Mouse (Mus musculus): ENCODE measurements around the gene Zfp14.
A peak's percentile ranks its signal among the peaks of the same experiment; 100 is the strongest.

The Zfp14 gene

DNA sequence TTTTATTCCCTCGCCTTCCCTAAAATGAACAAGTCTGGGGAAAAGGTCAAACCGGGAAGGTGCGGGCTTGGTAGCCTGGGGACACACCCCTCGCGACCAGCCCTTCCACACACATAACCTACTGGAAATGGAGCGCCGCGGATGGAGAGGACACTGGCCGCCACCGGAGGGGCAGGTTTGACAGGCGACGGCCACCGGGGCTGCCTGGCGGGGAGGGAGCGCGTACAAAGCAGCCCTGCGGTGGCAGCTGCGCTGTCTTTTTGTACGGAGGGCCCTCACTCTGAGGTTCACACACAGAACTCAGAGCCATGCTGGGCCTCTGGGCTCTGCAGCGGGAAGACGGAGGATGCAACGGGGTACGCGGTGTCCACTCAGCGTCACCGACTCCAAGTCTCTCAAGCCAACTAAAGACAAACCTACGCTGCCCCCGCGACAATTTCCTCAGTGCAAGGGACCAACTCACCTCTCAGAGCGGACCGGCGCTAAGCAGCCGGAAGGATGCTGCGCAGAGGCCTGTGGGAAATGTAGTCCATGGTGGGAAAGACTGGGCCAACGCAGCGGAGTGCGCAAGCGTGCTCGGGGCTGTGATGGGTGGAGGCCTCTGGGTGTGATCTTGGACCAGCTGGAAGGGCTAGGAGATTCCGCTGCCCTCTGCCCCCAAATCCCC, at the start of gene Zfp14:
Zfp14 (minus strand) TSS at position 499 of the 667 bp plus-strand sequence.
- ATAC-seq (ENCODE audit: insufficient number of reproducible peaks, low FRiP score, low TSS enrichment): peak; percentile 99

DNA sequence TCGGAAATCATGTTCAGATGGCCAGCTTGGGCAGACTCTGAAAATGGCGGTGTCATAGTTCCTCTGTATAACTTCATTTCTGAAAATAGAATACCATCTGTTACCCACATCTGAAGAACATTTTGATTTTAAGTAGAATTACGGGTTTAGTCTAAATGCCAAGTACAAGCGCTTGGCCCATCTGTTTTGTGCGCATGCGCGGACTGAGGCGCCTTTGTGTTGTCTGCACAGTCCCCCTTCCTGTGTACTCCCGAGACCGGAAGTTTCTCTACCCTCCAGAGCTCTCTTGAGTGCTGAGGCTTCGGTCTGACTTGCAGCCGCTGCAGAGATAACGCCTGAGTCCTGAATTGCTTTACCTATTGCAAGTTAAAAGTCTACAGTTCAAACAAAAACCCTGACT, 48.1 kb upstream of the Zfp14 start:
- no peak for ATAC-seq (ENCODE audit: insufficient number of reproducible peaks, low FRiP score, low TSS enrichment)

DNA sequence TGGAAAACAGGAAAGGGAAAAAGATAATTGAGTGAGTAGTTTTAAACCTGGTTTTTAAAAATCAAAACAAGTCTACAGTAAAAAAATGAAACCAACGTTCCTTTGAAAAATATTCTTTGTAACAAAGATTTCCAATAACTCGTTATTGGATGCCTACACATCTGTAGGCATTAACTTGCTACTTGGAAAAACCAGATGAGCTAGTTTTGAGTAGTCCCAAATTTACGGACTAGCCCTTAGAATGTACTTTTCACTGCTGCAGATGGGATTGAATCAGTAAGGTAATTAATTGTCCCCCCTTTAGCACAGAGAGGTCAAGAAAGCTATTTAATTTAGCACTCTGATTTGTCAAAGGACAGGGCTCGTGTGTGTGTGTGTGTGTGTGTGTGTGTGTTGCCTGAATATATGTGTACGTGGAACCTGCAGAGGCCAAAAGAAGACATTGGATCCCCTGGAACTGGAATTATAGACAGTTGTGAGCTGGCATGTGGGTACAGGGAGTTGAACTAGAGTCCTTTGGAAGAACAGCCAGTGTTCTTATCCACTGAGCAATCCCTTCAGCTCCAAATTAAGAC, 44.5 kb upstream of the Zfp14 start:
- no peak for ATAC-seq (ENCODE audit: insufficient number of reproducible peaks, low FRiP score, low TSS enrichment)

DNA sequence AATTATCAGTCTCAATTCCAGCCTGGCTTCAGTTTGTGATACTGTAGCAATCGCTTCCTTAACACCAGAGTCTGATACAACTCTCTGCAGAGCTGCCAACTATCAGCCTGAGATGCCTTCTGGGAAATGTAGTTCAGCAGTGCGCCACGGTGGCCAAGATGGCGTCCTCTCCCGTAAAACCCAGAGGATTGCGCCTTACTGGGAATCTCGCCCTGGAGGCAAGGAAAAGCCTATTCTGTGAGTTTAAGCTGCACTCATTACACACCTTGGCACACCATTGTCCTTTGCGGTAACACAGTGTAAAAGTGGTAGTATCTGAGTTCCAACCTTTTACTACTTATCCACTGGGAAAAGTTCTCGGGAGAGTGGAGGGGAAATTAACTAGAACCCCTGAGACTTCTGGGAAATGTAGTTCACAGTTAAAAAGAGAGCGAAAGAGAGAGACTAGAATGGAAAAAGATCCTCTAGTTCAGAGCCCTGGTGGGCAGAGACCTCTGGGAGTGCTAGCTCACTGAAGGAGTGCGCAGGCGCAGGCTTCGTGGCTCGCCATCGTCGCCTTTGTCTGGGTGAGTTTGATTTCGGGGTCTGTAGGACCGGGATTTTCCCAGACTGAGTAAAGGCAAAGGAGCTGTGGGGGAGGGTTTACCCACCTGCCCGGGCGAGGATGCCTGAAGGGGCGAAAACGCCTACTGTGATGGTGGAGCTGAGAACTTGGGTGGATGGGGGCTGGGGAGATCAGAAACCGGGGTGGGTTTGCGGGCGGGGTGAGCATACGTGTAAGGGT, 43.7 kb upstream of the Zfp14 start, which contains the start of gene Zfp260:
Zfp260 (plus strand) TSS at position 132 of the 784 bp plus-strand sequence.
- ATAC-seq (ENCODE audit: insufficient number of reproducible peaks, low FRiP score, low TSS enrichment): peak; percentile 74

DNA sequence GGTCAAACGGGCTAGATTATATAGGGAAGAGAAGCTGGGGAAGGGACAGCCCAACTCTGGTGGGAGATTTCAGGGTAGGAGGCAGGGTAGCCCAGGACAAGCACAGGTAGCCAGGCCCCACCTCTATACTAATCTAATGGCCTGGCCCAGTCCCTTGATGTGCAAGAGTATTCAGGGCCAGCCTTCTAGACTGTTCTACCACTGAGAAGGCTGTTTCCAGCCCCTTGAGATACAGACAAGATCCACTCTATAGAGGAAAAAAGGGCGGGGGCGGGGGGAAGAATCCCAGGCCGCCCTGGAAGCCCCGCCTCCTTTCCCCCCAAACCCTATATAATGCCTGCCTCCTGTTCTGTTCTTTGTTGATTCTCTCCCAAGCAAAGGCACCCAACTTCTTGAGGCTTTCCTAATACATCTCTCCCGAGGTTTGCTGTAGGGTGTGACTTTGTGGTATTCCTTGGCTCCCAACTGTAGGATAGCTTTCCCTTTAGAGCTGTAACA, 42.8 kb upstream of the Zfp14 start:
- ATAC-seq (ENCODE audit: insufficient number of reproducible peaks, low FRiP score, low TSS enrichment): no peak

DNA sequence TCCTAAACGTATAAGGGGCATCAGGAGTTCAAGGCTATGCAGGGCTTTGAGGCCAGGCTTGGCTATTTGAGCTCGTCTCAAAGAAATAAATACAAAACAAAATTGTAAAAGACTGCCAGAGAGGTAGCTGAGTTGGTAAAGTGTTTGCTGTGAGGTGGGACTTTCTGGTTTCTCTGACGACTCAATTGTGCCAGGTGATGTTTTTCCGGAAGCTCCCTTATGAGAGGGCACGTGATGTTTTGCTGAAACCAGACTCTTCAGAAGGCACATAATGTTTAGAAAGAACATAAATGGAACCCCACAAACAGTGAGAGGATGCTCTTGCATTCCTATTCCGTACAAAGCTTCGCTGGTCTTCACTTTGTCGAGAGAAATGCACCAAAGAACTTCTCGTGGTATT, 41.5 kb upstream of the Zfp14 start:
- no peak for ATAC-seq (ENCODE audit: insufficient number of reproducible peaks, low FRiP score, low TSS enrichment)

DNA sequence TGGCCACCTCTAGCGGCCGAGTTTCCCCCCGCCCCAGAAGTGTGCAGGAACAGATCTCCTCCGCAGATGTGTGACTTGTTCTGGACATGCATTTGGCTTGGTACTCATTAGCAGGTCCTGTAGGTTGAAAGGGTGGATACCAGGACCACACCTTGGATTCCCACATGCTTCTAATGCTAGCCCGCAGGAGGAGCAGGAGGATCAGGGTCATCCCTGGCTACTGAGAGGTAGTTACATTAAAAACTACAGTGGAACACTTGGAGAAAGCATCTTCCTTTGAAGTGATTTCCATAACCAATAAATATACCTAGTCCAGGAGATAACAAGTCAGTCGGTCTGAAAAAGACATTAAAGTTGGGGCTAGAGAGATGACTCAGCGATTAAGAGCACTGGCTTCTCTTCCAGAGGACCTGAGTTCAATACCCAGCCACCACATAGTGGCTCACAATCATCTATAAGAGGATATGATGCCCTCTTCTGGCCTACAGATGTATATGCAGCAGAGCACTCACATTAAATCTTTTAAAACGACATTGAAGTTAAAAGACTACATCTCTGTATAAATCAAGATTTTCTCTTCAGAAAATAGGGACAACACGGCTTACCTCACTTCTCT, 39.9 kb upstream of the Zfp14 start:
- no peak for ATAC-seq (ENCODE audit: insufficient number of reproducible peaks, low FRiP score, low TSS enrichment)

DNA sequence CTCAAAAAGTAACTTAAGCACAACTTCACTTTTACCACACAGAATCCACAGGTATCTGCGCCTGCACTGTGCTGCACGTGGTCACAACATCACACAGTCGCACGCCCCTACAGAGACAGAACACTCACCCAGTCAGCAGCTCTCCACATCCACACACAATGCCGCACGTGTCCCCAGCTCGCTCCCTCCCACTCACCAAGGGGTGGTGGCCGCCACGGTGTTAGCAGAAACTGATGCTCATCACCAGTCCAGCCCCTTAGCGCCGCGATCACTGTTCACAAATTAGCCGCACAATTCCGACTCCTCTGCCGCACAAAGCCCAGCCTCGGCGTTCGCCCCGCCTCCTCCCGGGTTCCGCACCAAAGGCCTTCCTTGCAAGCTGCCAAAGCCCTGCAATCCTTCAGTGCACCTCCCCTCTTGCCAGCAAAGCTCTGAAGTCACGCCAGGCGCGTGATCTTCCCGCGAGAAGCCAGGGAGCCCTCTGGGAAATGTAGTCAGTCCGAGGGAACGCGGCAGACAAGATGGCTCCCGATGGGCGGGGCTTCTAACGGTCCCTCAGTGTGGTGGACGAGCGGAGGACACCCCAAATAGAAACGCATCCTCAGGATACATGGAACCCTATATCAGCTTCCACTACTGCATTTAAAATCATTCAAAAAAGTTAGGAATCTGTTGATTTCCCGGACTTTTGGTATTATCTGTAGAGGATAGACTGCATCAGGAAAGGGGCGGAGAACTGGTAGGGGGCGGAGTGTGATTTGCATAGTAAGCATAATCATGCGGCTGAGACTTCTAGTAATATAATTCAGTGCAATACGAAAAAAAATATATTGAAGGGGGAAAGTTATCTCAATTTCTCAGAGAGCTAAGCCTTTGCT, 39.2 kb upstream of the Zfp14 start, which contains the start of the genes Gm26920 and Zfp566:
Gm26920 (minus strand) TSS at position 319 of the 878 bp plus-strand sequence.
Zfp566 (minus strand) TSS at position 436 of the 878 bp plus-strand sequence.
- peak; percentile 91 for ATAC-seq (ENCODE audit: insufficient number of reproducible peaks, low FRiP score, low TSS enrichment)

DNA sequence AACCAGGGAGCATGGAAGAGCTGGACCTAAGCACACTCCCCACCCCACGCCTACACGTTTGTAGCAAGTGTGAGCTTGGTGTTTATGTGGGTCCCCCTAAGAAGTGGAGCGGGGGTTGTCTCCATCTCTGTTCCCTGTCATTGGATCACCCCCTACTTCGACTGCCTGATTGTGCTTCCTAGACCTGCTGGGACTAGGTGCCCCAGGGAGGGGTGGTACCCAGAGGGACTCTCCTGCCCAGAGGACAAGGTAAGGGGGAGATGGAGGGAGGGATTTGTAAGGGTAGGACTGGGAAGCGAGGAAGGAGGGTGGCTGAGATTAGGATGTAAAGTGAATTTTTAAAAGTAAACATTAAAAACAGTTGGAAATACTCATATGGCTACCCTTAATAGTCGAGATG, 38.2 kb upstream of the Zfp14 start:
- no peak for ATAC-seq (ENCODE audit: insufficient number of reproducible peaks, low FRiP score, low TSS enrichment)

DNA sequence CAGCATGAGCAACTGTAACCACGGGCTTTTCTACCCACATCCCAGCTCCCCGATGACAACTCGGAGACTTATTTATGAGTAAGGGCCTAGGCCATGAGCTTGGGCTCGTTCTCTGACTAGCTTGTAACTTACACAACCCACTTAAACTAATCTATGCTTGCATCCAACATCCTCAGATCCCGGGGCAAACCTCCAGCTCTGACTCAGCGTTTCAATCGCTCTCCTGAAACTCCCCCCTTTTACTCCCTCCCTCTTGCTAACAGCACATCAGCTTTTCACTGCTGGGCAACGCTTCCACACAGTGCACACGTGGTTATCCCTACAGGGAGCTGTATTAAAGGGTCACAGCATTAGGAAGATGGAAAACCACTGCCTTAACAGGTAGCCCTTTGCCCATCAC, 35.3 kb upstream of the Zfp14 start:
- no peak for ATAC-seq (ENCODE audit: insufficient number of reproducible peaks, low FRiP score, low TSS enrichment)

DNA sequence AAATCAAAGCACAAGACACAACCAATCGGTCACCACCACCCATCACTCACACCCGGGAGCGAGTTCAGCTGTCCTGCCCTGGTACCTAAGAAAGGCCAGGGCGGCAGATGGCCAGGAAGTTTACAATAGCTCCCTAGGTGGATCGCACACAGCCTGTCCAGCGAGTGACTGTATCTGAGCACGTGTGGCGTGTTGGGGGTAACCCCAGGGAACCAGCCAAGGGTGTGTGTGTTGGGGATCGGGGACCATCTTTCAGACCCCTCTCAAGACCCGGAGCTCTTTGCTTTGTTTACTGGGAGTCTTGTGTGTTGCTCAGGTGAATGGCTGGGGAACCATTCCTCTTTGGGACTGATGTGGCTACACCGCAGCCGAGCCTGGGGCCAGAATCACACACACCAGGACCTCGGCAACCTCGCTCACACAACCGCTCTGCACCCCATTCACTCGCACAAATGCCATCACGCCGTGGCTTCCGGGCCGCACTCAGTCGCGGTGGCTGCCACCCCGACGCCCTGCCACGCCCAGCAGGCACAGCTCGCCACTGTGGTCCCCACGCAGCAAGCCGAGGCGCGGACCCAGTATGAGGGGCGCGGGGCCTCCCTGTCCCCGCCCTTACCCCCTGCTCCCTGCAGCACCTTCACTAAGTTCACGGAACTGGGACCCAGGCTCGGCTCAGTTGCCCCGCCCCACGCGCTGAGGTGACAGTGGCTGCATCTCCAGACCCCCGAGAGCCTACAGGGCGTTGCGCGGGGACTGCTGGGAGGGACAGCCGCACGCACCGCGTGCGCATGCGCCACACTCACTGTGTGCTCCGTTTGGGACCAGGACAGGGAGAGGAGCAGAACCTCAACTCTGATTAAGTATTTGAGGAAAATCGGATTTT, 21.2 kb upstream of the Zfp14 start, which contains the start of gene Zfp82:
Zfp82 (minus strand) TSS at position 755 of the 883 bp plus-strand sequence.
- peak; percentile 88; the same call in 1 of the 2 replicates for ATAC-seq (ENCODE audit: insufficient number of reproducible peaks, low FRiP score, low TSS enrichment)

DNA sequence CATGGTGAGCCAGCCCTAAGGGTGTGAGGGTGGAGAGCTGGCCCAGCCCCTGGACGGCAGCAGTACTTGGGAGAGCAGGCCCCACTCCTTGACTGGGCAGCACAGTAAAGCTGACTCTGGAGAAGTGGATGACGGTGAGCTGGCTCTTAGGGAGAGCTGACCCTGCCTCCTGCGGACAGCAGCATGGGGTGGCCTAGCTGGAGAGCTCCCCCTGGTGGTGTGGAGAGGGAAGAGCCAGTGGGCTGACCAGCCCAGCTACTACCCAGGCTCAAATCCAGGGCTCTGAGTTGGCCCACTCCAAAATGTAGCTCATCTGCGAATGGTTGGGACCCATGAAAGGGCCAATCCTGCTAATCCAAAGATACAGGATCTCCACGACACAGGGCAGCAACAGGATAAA, 13.4 kb upstream of the Zfp14 start:
- no peak for ATAC-seq (ENCODE audit: insufficient number of reproducible peaks, low FRiP score, low TSS enrichment)

DNA sequence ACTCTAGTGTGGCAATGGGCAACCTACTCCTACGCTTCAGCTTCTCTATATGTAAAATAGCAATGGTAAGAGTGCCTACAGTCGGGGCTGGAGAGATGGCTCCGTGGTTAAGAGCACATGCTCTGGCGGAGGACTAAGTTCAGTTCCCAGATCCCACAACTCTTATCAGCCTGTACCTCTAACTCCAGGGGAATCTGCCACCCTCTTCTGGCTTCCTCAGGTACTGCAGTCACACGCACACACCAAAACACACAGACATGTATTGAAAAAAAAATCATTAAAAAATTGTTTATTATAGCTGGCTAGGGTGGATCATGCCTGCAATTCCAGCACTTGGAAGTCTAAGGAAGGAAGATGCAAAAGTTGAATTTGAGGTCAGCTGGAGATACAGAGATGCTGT, 11.3 kb upstream of the Zfp14 start:
- no peak for ATAC-seq (ENCODE audit: insufficient number of reproducible peaks, low FRiP score, low TSS enrichment)

DNA sequence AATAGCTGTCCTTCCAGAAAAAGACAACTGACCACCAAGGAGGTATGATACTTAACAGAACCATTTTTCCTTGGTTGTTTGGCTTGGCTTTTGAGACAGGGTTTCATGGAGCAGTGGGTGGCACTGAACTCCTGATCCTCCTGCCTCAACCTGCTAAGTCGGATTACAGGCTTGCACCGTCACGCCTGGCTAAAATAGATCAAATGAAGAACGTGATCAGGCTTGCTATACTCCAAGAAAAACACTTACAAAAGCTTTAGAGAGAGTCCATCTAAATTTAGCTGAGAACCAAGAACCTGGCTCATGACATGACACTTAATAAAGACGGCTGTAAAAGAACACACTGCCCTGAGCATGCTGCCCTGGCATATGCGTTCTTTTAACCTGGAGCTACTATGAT, 9.2 kb upstream of the Zfp14 start:
- no peak for ATAC-seq (ENCODE audit: insufficient number of reproducible peaks, low FRiP score, low TSS enrichment)

DNA sequence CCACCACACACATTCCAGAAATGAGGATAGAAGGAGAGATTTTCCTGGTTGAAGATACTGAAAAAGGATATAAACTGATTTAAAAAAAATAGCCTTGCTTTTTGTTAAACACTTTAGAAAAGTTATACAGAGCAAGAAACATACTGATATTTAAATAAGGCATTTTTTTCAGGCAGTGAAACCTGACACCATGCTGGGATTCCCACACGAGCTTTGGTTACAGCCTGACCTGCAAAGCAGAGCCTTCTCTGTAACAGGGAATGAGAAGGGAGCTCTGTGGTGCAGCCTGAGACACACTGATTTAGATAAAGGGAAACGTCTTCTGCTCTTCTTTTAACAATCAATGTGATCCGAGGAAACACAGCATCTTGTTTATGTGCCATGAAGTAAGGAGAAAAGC, 2.4 kb upstream of the Zfp14 start:
- ATAC-seq (ENCODE audit: insufficient number of reproducible peaks, low FRiP score, low TSS enrichment): no peak

DNA sequence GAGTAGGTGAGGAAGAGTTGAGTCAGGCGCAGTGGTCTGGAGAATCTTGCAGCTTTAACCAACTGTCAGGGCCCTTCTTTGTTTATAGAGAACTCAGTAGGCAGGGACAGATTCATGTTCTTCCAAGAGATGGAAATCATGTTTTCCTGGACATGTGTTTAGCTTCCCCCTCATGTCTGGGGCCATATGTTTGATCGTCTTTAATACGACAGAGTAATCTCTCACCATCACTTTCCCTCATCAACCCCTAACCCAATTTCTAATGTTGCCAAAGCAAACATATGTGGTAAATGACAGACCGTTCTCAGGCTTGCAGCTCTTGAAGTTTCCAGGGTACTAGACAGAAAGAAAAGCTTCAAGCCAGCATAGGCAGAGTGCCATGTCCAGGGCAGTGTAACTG, 3.1 kb downstream of the Zfp14 start:
- no peak for ATAC-seq (ENCODE audit: insufficient number of reproducible peaks, low FRiP score, low TSS enrichment)

DNA sequence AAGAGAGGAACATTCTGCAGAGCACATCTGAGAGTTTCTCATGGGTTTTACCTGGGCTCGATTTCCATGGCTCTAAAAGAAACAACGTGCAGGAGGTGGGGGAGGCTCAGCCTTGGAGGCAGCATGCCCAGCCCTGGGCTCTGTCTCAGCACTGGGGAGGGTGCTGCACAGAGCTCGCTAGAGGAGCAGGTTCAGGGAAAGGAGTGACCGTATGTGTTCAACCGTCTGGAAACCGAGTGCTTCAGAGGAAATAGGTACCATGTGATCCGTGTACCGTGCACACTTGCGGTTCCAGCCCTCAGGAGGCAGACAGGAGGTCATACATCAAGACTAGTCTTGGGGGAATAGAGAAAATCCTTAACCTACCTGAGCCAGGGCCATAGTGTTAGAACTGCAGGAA, 6.8 kb downstream of the Zfp14 start:
- ATAC-seq (ENCODE audit: insufficient number of reproducible peaks, low FRiP score, low TSS enrichment): no peak

DNA sequence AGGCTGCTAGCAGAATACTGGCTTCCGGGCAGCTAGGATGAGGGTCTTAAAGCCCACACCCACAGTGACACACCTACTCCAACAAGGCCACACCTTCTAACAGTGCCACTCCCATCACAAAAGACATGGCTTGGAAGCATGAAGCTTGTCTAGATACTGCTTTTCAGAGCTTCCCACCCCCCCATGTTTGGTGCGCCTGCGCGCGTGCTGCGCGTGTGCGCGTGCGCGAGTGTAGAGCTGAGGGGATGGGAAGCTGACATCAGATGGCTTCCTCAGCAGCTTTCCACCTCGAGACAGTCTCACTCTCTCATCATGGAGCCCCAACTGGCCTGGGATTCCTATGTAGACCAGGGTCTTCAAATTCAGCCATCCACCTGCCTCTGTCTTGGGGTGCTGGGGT, 16.8 kb downstream of the Zfp14 start:
- ATAC-seq (ENCODE audit: insufficient number of reproducible peaks, low FRiP score, low TSS enrichment): no peak

DNA sequence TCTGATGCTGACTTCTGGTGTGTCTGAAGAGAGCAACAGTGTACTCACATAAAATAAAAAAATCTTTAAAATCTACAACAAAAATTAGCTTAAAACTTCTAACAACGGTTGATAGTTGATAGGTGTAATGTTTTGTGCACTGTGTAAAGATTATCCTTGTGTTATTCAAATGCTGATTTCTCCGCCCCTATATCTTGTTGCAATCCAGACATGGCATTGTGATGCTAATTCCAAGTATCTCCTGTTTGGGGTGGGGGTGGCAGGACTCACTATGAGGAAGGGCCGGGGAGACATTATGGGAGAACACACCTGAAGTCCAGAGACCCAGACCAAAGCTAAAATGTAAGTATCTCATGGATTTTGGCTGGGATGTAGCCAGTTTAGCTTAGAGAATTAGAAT, 19.8 kb downstream of the Zfp14 start:
- ATAC-seq (ENCODE audit: insufficient number of reproducible peaks, low FRiP score, low TSS enrichment): no peak
